Mouse (Mus musculus): Measurements from ENCODE around the gene Ppm1h. TPM values are rescaled to one million over a fixed set of nuclear protein-coding genes. Genes with fewer than 3 reads are reported as not detected.

Gene Ppm1h
- total and polyA plus RNA-seq, 3 experiments, result 6.9 to 14.9 TPM; not detected in 1

GRCm38 (mm10) chr10:122724692-122725091 lies 46.1 kb downstream of the Ppm1h start:
- Histone ChIP-seq H3K4me3 (ENCODE audit: control insufficient read depth in 1 of 2, insufficient read depth in 1 of 2, low read depth in 2 of 2, low read length in 2 of 2) (no peak overlapping the region), H3K79me2 (ENCODE audit: control insufficient read depth, insufficient read depth, low read length, poor library complexity) (no peaks in the 10 kb centered on the region), H3K36me3 (ENCODE audit: control insufficient read depth in 1 of 2, insufficient read depth in 2 of 2, low read length in 2 of 2) (no peaks in the 10 kb centered on the region), H3K27me3 (ENCODE audit: control insufficient read depth in 1 of 2, insufficient read depth in 2 of 2, low read length in 2 of 2) (no peaks in the 10 kb centered on the region; a peak in 1 of 4 replicates), H3K27ac (ENCODE audit: control insufficient read depth, low read depth, low read length) (no peak overlapping the region), H3K4me1 (ENCODE audit: control insufficient read depth in 1 of 2, insufficient read depth in 2 of 2, low read length in 2 of 2) (no peaks in the 10 kb centered on the region), H3K9me3 (replicated peaks; ENCODE audit: insufficient read depth, low read length) (no peaks in the 10 kb centered on the region), H3K9ac (ENCODE audit: control insufficient read depth, low read depth, low read length, poor library complexity, severe bottlenecking) (no peak overlapping the region)
- TF ChIP-seq ZMIZ1 (IDR thresholded peaks at IDR 0.05; ENCODE audit: low read depth, low read length) (no peak), ELF1 (IDR thresholded peaks at IDR 0.05; ENCODE audit: low read depth, low read length) (no peak), USF2 (IDR thresholded peaks at IDR 0.05; ENCODE audit: borderline replicate concordance in 1 of 2, insufficient read depth in 1 of 2, low read depth in 1 of 2, low read length in 2 of 2) (no peak), ZC3H11A (IDR thresholded peaks at IDR 0.05; ENCODE audit: low read depth, low read length) (no peak), RCOR1 (IDR thresholded peaks at IDR 0.05; ENCODE audit: low read depth, low read length) (no peak), GABPA (IDR thresholded peaks at IDR 0.05; ENCODE audit: low read depth, low read length) (no peak), ZNF384 (IDR thresholded peaks at IDR 0.05; ENCODE audit: low read depth, low read length) (no peak), NRF1 (IDR thresholded peaks at IDR 0.05; ENCODE audit: insufficient read depth, low read depth, low read length, poor library complexity, severe bottlenecking) (no peak), CHD2 (IDR thresholded peaks at IDR 0.05; ENCODE audit: low read length) (no peak), E2F4 (IDR thresholded peaks at IDR 0.05; ENCODE audit: borderline replicate concordance, low read depth, low read length) (no peak), BHLHE40 (IDR thresholded peaks at IDR 0.05; ENCODE audit: borderline replicate concordance, low read depth, low read length) (no peak), POLR2AphosphoS2 (IDR thresholded peaks at IDR 0.05; ENCODE audit: low read length) (no peak), POLR2AphosphoS5 (IDR thresholded peaks at IDR 0.05; ENCODE audit: borderline replicate concordance, low read depth, low read length) (no peak), TBP (IDR thresholded peaks at IDR 0.05; ENCODE audit: low read depth, low read length) (no peak), MAX (IDR thresholded peaks at IDR 0.05; ENCODE audit: low read length) (no peak), TCF12 (IDR thresholded peaks at IDR 0.05; ENCODE audit: low read depth, low read length) (no peak), HCFC1 (IDR thresholded peaks at IDR 0.05; ENCODE audit: low read depth, low read length) (no peak)
- DNase-seq (ENCODE audit: low read depth, low spot score), result no peak

GRCm38 (mm10) chr10:122727228-122727627 lies 48.7 kb downstream of the Ppm1h start:
- Histone ChIP-seq H3K36me3 (ENCODE audit: control insufficient read depth in 1 of 2, insufficient read depth in 2 of 2, low read length in 2 of 2) (no peaks in the 10 kb centered on the region), H3K9me3 (replicated peaks; ENCODE audit: insufficient read depth, low read length) (no peaks in the 10 kb centered on the region), H3K9ac (ENCODE audit: control insufficient read depth, low read depth, low read length, poor library complexity, severe bottlenecking) (no peak overlapping the region), H3K4me3 (ENCODE audit: control insufficient read depth in 1 of 2, insufficient read depth in 1 of 2, low read depth in 2 of 2, low read length in 2 of 2) (no peak overlapping the region), H3K27me3 (ENCODE audit: control insufficient read depth in 1 of 2, insufficient read depth in 2 of 2, low read length in 2 of 2) (no peaks in the 10 kb centered on the region; a peak in 1 of 4 replicates), H3K4me1 (ENCODE audit: control insufficient read depth in 1 of 2, insufficient read depth in 2 of 2, low read length in 2 of 2) (no peaks in the 10 kb centered on the region), H3K79me2 (ENCODE audit: control insufficient read depth, insufficient read depth, low read length, poor library complexity) (no peaks in the 10 kb centered on the region), H3K27ac (ENCODE audit: control insufficient read depth, low read depth, low read length) (no peak overlapping the region)
- TF ChIP-seq NELFE (IDR thresholded peaks at IDR 0.05; ENCODE audit: low read depth, low read length), result no peak
- TF ChIP-seq GABPA (IDR thresholded peaks at IDR 0.05; ENCODE audit: low read depth, low read length), result no peak
- TF ChIP-seq ZMIZ1 (IDR thresholded peaks at IDR 0.05; ENCODE audit: low read depth, low read length), result no peak
- no peak for TF ChIP-seq CHD2 (IDR thresholded peaks at IDR 0.05; ENCODE audit: low read length)
- no peak for TF ChIP-seq JUND (IDR thresholded peaks at IDR 0.05; ENCODE audit: low read depth, low read length)
- no peak for TF ChIP-seq TAL1 (IDR thresholded peaks at IDR 0.05; ENCODE audit: low read length)
- no peak for TF ChIP-seq MAFK (IDR thresholded peaks at IDR 0.05; ENCODE audit: borderline replicate concordance, low read depth, low read length)
- no peak for TF ChIP-seq MEF2A (IDR thresholded peaks at IDR 0.05; ENCODE audit: extremely low read depth, insufficient replicate concordance, low read depth, low read length, poor library complexity, severe bottlenecking)
- no peak for TF ChIP-seq TBP (IDR thresholded peaks at IDR 0.05; ENCODE audit: low read depth, low read length)
- TF ChIP-seq POLR2AphosphoS2 (IDR thresholded peaks at IDR 0.05; ENCODE audit: low read length), result no peak
- TF ChIP-seq CHD1 (IDR thresholded peaks at IDR 0.05; ENCODE audit: low read depth, low read length), result no peak
- no peak for TF ChIP-seq E2F4 (IDR thresholded peaks at IDR 0.05; ENCODE audit: borderline replicate concordance, low read depth, low read length)
- no peak for TF ChIP-seq UBTF (IDR thresholded peaks at IDR 0.05; ENCODE audit: borderline replicate concordance, insufficient read depth, low read depth, low read length)
- no peak for TF ChIP-seq MYC (IDR thresholded peaks at IDR 0.05; ENCODE audit: low read depth, low read length)
- TF ChIP-seq EP300 (IDR thresholded peaks at IDR 0.05; ENCODE audit: low read depth in 1 of 2, low read length in 2 of 2), result no peak
- no peak for TF ChIP-seq TCF12 (IDR thresholded peaks at IDR 0.05; ENCODE audit: low read depth, low read length)
- no peak for TF ChIP-seq NRF1 (IDR thresholded peaks at IDR 0.05; ENCODE audit: insufficient read depth, low read depth, low read length, poor library complexity, severe bottlenecking)
- TF ChIP-seq MYB (IDR thresholded peaks at IDR 0.05; ENCODE audit: low read depth, low read length), result no peak
- TF ChIP-seq USF2 (IDR thresholded peaks at IDR 0.05; ENCODE audit: borderline replicate concordance in 1 of 2, insufficient read depth in 1 of 2, low read depth in 1 of 2, low read length in 2 of 2), result no peak
- TF ChIP-seq MAX (IDR thresholded peaks at IDR 0.05; ENCODE audit: low read length), result no peak
- no peak for DNase-seq (ENCODE audit: low read depth, low spot score)
